Mouse (Mus musculus) Patski (cell line): ENCODE results near the gene AI597479. TPM values are rescaled to one million over a fixed set of nuclear protein-coding genes. Genes with fewer than 3 reads are reported as not detected.

ENCODE experiments used
- ATAC-seq: fragments of 100-300 bp; one replicate; pipeline ENCODE4 v1.8.0; 2021
- CTCF ChIA-PET: fragments of 350-600 bp; sonication (Branson Sonifier 250); formaldehyde crosslinking; loops from one replicate; lab custom pipeline; 2022; ENCODE audit warnings: inconsistent platforms; lab: Charles Lee
- POLR2A ChIA-PET: fragments of 350-600 bp; sonication (Branson Sonifier 250); formaldehyde crosslinking; loops from one replicate; lab custom pipeline; 2022; ENCODE audit warnings: antibody characterized with exemption, inconsistent platforms; lab: Charles Lee
- DNase-seq: peaks from one replicate; pipeline ENCODE4 v3.0.0-alpha.2; 2011; ENCODE audit warnings: low read depth, low spot score
- H3K27me3 ChIP-seq: fragments of 371-371 bp; one replicate; pipeline ENCODE4 v1.5.1; 2021
- CTCF ChIP-seq: fragments of 100-300 bp; IDR thresholded peaks from one replicate; pipeline ENCODE4 v1.5.1; 2021
- in situ Hi-C: fragments of 300-500 bp; cut with MboI; formaldehyde crosslinking; loops from 3 replicates; pipeline ENCODE4 v1.11.1; 2018; ENCODE audit warnings: low pct_unique_long_range_greater_than_20kb, mixed read lengths
- polyA plus RNA-seq: library from polyadenylated mRNA; unstranded; gene quantifications from one replicate; pipeline ENCODE4 v1.2.3, GENCODE M21; 2021

Gene AI597479
- polyA plus RNA-seq, 1 experiment from 2014 or later, result 23.9 TPM

DNA sequence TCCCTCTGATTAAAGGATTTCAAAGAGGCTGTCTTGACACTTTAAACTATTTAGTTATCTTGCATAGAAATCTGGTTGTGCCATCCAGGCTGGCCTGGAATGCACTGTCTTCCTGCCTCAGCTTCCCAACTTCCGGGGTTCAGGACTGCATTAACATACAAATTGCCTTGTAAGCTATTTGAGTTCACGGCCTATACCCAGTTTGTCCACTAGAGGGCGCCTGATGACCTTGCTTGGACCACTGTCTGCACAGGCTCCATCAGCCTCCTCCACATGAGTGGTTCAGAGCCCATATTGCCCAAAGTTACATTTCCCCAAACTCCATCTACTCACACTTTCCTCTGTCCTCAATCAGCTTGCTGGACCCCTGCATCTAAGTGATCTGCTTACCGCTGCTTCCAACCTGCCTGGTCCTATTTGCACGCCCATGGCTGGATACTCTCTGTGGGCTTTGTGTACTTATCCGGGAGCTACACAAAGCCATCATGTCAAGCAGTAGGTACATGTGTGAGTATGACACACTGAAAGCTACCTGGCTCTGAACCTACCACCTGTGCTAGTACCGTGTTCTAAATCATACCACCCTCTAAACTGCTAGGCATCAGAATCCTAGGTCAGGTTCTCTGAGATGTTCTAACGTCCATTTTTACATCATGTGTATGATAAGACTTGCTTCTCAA is 41.2 kb downstream of the AI597479 start:
- POLR2A ChIA-PET, result interaction anchor here (0.6 to 4.0 kb wide), 11 partner anchors 20 to 125 kb away, joined by 3 to 28 read pairs (median 3); no protein-coding TSS in a partner anchor

DNA sequence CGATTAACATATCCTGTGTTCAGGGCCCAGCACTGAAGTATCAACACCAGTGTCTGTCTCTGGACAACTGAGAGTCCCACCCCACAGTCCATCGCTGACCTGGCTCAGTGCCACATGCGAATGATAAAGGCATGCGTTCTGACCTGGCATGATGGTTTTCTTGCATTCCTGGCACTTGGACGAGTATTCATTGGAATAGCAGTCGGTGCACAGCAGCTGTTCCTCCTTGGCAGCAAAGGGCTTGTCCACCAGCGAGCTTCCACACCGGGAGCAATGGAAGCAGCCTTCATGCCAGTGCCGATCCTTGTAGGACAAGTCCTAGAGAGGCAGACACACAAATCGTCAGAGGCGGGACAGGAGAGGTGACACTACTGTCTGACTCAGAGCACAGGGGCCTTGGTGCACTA is 43.0 kb downstream of the AI597479 start:
- no peaks in the 10 kb centered on the region for H3K27me3 ChIP-seq
- no peak for TF ChIP-seq CTCF
- ATAC-seq (peak; percentile 27), DNase-seq (no peak)
- ChIA-PET CTCF (interaction anchor here (0.9 to 3.9 kb wide), 4 partner anchors 12 to 123 kb away, joined by 3 to 51 read pairs (median 9); no protein-coding TSS in a partner anchor), POLR2A (interaction anchor here (0.6 to 4.0 kb wide), 7 partner anchors 14 to 120 kb away, joined by 3 to 28 read pairs (median 3); no protein-coding TSS in a partner anchor)
- in situ Hi-C loops, result loop anchor here (5.0 kb wide), 1 partner anchor 126 kb away; no protein-coding TSS in a partner anchor

More for the DNA sequence above, 41.2 kb downstream of the AI597479 start:
- ATAC-seq, result peak; percentile 52
- peak; percentile 94 for TF ChIP-seq CTCF
- H3K27me3 ChIP-seq, result no peaks in the 10 kb centered on the region
- in situ Hi-C loops, result loop anchor here (5.0 to 10.0 kb wide), 2 partner anchors 128 to 605 kb away; no protein-coding TSS in a partner anchor
- CTCF ChIA-PET, result interaction anchor here (0.8 to 3.9 kb wide), 21 partner anchors 9 to 135 kb away, joined by 3 to 51 read pairs (median 7); no protein-coding TSS in a partner anchor
- DNase-seq, result no peak

DNA sequence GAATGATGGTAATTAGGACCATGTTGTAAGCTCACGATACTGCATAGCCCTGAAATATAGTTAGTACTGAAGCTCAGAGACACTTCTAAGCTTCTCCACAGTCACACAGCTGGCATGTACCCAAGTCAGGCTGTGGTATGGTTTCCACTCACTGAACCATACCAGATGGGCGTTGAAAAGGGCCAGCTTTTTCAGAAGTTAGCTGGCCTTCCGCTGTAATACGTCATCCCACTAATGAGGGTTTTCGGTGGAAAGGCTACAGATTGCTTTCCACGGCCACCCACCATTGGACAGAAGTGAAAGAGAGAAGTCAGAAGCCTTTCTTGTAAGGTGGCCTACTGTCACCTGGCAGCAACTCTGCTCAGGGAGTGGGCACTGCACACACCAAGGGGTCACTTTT is 44.3 kb downstream of the AI597479 start:
- H3K27me3 ChIP-seq, result no peaks in the 10 kb centered on the region
- ATAC-seq (peak; percentile 12), DNase-seq (no peak)

DNA sequence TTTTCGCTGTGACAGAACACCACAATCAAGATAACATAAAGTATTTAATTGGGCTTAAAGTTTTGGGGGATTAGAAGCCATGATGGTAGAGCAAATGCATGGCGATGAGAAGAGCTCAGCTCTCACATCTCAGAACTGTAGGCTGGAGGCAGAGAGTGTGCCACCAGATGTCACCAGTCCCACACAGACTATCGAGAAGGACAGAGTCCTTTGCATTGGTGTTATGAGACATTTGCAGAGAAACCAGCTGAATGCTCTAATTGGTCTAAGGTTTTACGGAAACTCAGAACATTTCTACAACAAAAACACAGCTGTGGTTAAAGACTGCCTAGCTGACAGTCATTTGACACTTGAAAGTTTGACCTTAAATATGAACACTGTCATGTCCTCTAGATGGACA is 44.8 kb downstream of the AI597479 start:
- no peak for DNase-seq
- POLR2A ChIA-PET, result interaction anchor here (0.9 to 1.4 kb wide), 4 partner anchors 26 to 116 kb away, joined by 3 to 4 read pairs (median 3); no protein-coding TSS in a partner anchor
- TF ChIP-seq CTCF, result peak; percentile 63
- no peaks in the 10 kb centered on the region for H3K27me3 ChIP-seq
- no peak for ATAC-seq
- in situ Hi-C loops, result loop anchor here (5.0 kb wide), 1 partner anchor 124 kb away; no protein-coding TSS in a partner anchor
- CTCF ChIA-PET, result interaction anchor here (1.1 to 2.5 kb wide), 8 partner anchors 25 to 157 kb away, joined by 3 to 15 read pairs (median 6); no protein-coding TSS in a partner anchor

More for the DNA sequence above, 44.3 kb downstream of the AI597479 start:
- ChIA-PET POLR2A (interaction anchor here (0.5 to 1.4 kb wide), 6 partner anchors 25 to 134 kb away, joined by 3 to 4 read pairs (median 3); no protein-coding TSS in a partner anchor), CTCF (interaction anchor here (1.1 to 2.5 kb wide), 8 partner anchors 26 to 157 kb away, joined by 3 to 15 read pairs (median 6); no protein-coding TSS in a partner anchor)
- in situ Hi-C loops, result loop anchor here (5.0 kb wide), 1 partner anchor 124 kb away; no protein-coding TSS in a partner anchor
- TF ChIP-seq CTCF, result no peak

DNA sequence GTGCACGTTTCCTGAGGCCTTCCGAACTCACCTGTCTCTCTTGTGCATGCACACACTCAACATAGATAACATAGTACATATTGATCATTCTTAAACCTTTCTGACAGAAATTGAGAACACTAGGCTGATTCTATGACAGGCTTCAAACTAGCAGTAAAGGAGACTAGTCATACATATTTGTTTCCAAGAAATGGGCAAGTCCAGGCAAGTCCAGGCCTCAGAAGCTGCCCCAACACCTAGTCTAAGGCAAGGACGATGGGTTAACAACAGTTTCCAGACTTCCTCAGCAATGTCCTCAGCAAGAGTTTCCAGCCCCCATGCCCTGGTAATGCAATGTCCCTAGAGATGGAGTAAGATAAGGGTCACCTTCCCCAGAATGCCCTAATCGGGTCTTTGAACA is 45.3 kb downstream of the AI597479 start:
- in situ Hi-C loops, result loop anchor here (5.0 kb wide), 1 partner anchor 124 kb away; no protein-coding TSS in a partner anchor
- no peaks in the 10 kb centered on the region for H3K27me3 ChIP-seq
- ChIA-PET CTCF (interaction anchor here (1.1 to 2.5 kb wide), 9 partner anchors 21 to 125 kb away, joined by 3 to 15 read pairs (median 5); no protein-coding TSS in a partner anchor), POLR2A (interaction anchor here (1.4 to 2.0 kb wide), 3 partner anchors 18 to 82 kb away, joined by 3 to 10 read pairs (median 4); no protein-coding TSS in a partner anchor)
- no peak for TF ChIP-seq CTCF
- DNase-seq (no peak), ATAC-seq (no peak)

DNA sequence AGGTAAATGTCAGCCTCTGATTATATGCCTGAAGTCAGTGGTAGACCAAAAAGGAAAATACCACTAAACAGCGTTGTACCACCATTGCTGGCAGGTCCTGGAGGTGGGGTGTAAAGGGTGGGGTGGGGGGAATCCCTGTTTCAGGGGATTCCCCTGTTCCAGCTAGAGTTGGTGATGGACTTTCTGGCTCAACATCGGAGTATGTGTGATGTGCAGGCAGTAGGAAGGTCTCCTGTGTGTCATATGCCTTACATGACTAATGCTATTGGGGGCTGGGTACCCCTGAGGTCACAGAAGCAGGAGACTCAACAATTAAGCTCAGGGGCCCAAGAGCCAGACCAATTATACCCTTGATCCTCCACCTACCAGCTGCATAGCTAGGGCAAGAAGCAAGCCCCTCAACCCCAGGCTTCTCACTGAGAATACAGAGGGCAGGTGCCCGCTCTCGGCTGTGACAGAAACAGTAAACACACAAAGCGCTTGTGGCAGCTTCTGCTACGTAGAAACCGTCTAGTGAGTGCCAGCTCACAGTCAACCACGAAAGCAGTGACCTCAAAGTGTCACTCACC is 45.9 kb downstream of the AI597479 start:
- ChIA-PET POLR2A (interaction anchor here (0.7 to 2.0 kb wide), 7 partner anchors 11 to 88 kb away, joined by 3 to 10 read pairs (median 3); no protein-coding TSS in a partner anchor), CTCF (interaction anchor here (1.2 to 1.6 kb wide), 2 partner anchors 20 to 31 kb away, joined by 3 to 5 read pairs; no protein-coding TSS in a partner anchor)
- ATAC-seq, result no peak
- no peak for TF ChIP-seq CTCF
- H3K27me3 ChIP-seq, result no peaks in the 10 kb centered on the region
- in situ Hi-C loops, result loop anchor here (5.0 kb wide), 1 partner anchor 123 kb away; no protein-coding TSS in a partner anchor
- DNase-seq, result no peak

DNA sequence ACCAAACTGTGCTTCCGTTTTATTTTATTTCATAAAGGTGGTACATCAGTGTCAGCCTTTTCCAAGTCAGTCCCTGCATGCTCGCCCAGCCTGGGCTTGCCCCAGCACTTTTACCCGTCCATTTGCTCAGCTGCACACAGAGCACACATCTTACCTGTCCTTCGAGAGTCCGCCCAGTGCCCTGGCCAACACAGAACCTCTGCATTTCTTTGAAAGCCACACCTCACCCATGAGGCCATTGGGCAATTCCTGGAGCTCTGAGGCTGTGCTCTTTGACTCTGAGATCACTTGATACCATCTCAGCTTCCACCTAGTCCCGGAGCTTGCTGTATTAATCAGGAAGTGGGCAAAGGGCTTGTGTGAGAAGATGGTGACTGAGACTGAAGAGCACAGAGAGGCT is 46.9 kb downstream of the AI597479 start:
- no peaks in the 10 kb centered on the region for H3K27me3 ChIP-seq
- ChIA-PET CTCF (interaction anchor here (1.5 to 1.6 kb wide), 2 partner anchors 32 to 115 kb away, joined by 5 to 6 read pairs; no protein-coding TSS in a partner anchor), POLR2A (interaction anchor here (0.7 to 2.0 kb wide), 5 partner anchors 10 to 87 kb away, joined by 3 to 10 read pairs (median 3); no protein-coding TSS in a partner anchor)
- no peak for TF ChIP-seq CTCF
- no peak for ATAC-seq
- DNase-seq, result no peak
- in situ Hi-C loops, result no loop called here

DNA sequence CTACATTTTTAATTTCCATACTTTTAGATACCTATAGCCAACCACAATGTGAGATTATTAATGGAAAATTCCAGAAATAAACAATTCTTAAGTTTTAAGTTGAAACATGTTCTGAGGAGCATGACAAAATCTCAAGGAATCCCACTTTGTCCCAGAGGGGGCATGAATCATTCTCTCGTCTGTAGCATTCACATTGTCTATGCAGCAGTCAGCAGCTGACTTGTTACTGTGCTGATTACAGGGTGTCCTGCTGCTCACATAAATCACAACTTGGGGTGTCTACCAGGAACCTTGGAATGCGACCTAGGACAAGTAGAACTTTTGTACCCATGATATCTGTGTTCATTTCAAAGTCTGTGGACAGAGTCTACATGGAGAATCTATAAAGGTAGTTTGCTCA is 49.0 kb downstream of the AI597479 start:
- ATAC-seq, result peak; percentile 14
- ChIA-PET CTCF (interaction anchor here (0.6 to 1.6 kb wide), 4 partner anchors 9 to 76 kb away, joined by 3 to 5 read pairs (median 3); no protein-coding TSS in a partner anchor), POLR2A (interaction anchor here (0.6 to 1.8 kb wide), 6 partner anchors 12 to 569 kb away, joined by 3 to 9 read pairs (median 5); no protein-coding TSS in a partner anchor)

DNA sequence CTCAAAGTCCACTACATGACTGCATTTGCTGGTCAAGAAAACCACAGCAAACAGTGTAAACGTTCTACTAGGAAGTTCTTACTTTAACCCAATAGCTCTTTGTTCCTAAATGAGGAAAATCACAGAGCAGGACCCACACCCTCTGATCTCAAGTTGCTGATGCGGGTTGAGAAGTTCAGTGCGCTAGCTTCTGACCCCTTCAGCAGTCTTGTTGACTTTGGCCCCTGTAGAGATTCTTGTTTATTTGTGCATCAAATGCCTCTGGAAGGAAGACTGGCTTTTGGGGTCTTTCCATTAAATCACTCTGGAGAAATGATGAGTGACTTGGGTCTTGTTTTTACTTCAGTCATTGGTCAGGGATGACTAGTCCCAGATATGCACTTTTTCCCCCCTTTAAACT is 51.7 kb downstream of the AI597479 start:
- ChIA-PET POLR2A (interaction anchor here (2.1 to 2.9 kb wide), 2 partner anchors 13 to 75 kb away, joined by 6 to 14 read pairs; no protein-coding TSS in a partner anchor), CTCF (interaction anchor here (0.9 to 2.9 kb wide), 4 partner anchors 10 to 112 kb away, joined by 3 to 10 read pairs (median 4); no protein-coding TSS in a partner anchor)
- no peak for TF ChIP-seq CTCF
- in situ Hi-C loops, result no loop called here
- DNase-seq (no peak), ATAC-seq (no peak)
- no peaks in the 10 kb centered on the region for H3K27me3 ChIP-seq

More for the DNA sequence above, 49.0 kb downstream of the AI597479 start:
- no peak for TF ChIP-seq CTCF
- in situ Hi-C loops, result no loop called here
- no peak for DNase-seq
- H3K27me3 ChIP-seq, result no peaks in the 10 kb centered on the region
